Mouse (Mus musculus) myocyte (in vitro differentiated cells): ENCODE measurements around the gene Nxf7.

Experiments used
- CEBPB ChIP-seq: IDR thresholded peaks from 2 replicates; pipeline ENCODE4 v1.6.1; 2011; ENCODE audit warnings: mild to moderate bottlenecking, moderate library complexity; ENCODE audit not compliant: poor library complexity, insufficient read depth, severe bottlenecking
- E2F4 ChIP-seq: IDR thresholded peaks from one replicate; pipeline ENCODE4 v1.6.1; 2011; ENCODE audit warnings: mild to moderate bottlenecking, control low read depth, moderate library complexity; ENCODE audit not compliant: insufficient read depth
- MAX ChIP-seq: IDR thresholded peaks from one replicate; pipeline ENCODE4 v1.6.1; 2011; ENCODE audit warnings: low read depth, mild to moderate bottlenecking, control low read depth
- POLR2A ChIP-seq: IDR thresholded peaks from one replicate; pipeline ENCODE4 v1.6.1; 2011; ENCODE audit warnings: low read depth, mild to moderate bottlenecking, control low read depth, moderate library complexity; ENCODE audit not compliant: insufficient read length
- REST ChIP-seq: IDR thresholded peaks from one replicate; pipeline ENCODE4 v1.6.1; 2011; ENCODE audit warnings: mild to moderate bottlenecking, control low read depth, moderate library complexity; ENCODE audit not compliant: insufficient read depth, insufficient read length
- TCF12 ChIP-seq: IDR thresholded peaks from one replicate; pipeline ENCODE4 v1.6.1; 2011; ENCODE audit warnings: mild to moderate bottlenecking, control low read depth; ENCODE audit not compliant: poor library complexity, insufficient read depth, severe bottlenecking
- TCF3 ChIP-seq: IDR thresholded peaks from one replicate; pipeline ENCODE4 v1.6.1; 2011; ENCODE audit warnings: low read depth, control low read depth; ENCODE audit not compliant: insufficient read length
- USF1 ChIP-seq: IDR thresholded peaks from one replicate; pipeline ENCODE4 v1.6.1; 2011; ENCODE audit warnings: low read depth, mild to moderate bottlenecking, control low read depth, moderate library complexity

DNA sequence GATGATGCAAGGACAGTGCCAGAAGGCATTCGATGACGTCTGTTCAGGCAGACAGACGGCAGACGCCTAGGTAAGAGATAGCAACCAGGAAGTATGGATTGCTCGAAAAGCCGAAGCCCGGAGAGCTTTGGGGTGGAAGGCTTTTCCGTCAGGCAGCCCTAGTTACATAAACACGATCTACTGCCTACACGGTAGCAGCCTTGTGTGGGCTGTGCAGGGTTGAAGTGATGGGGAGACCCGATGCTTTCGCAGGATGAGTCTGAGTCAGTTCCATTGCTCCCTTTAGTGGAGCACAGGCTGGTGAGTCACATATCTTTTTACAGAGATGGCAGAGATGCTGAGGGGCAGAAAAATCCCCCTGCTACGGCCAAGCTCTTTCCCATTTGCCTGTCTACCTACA is 481 bp downstream of the Nxf7 start:
- no peak for TF ChIP-seq E2F4
- TF ChIP-seq POLR2A: no peak
- no peak for TF ChIP-seq MAX
- TF ChIP-seq TCF12: no peak
- no peak for TF ChIP-seq USF1
- no peak for TF ChIP-seq TCF3
- TF ChIP-seq CEBPB: no peak
- TF ChIP-seq REST: no peak
